Mouse (Mus musculus) kidney, postnatal 0 days (tissue): ENCODE results near the gene Polr3a. TPM values are rescaled to one million over a fixed set of nuclear protein-coding genes. Genes with fewer than 3 reads are reported as not detected.
A peak's percentile ranks its signal among the peaks of the same experiment; 100 is the strongest.

Experiments used
- ATAC-seq: fragments of 200-750 bp; cut with Nextera tagmentation; replicated peaks from 2 replicates; pipeline ENCODE4 v1.8.0; 2017; ENCODE audit warnings: low read depth, moderate number of reproducible peaks, moderate TSS enrichment, moderate library complexity; ENCODE audit not compliant: low FRiP score
- DNase-seq: peaks from one replicate; pipeline ENCODE4 v3.0.0-alpha.2; 2016; ENCODE audit warnings: low spot score
- H3K27ac ChIP-seq: fragments of 300-500 bp; sonication (generic); 2 replicates; pipeline ENCODE4 v1.5.1; 2014; ENCODE audit warnings: mild to moderate bottlenecking
- H3K27me3 ChIP-seq: fragments of 300-500 bp; sonication (generic); 2 replicates; pipeline ENCODE4 v1.6.1; 2014; ENCODE audit warnings: low read length, mixed read lengths; ENCODE audit not compliant: insufficient read depth
- H3K36me3 ChIP-seq: fragments of 300-500 bp; sonication (generic); 2 replicates; pipeline ENCODE4 v1.6.1; 2014; ENCODE audit warnings: low read length, mixed read lengths; ENCODE audit not compliant: insufficient read depth
- H3K4me1 ChIP-seq: fragments of 300-500 bp; sonication (generic); replicated peaks from 2 replicates; pipeline ENCODE4 v1.6.1; 2014; ENCODE audit warnings: antibody characterized with exemption, low read length, mixed read lengths; ENCODE audit not compliant: insufficient read depth
- H3K4me2 ChIP-seq: fragments of 300-500 bp; sonication (generic); 2 replicates; pipeline ENCODE4 v1.6.1; 2014; ENCODE audit warnings: mild to moderate bottlenecking, low read length, moderate library complexity, mixed read lengths
- H3K4me3 ChIP-seq: fragments of 300-500 bp; sonication (generic); replicated peaks from 2 replicates; pipeline ENCODE4 v1.5.1; 2014; ENCODE audit warnings: low read depth, low read length
- H3K9ac ChIP-seq: fragments of 300-500 bp; sonication (generic); 2 replicates; pipeline ENCODE4 v1.6.1; 2014; ENCODE audit warnings: low read depth, low read length
- H3K9me3 ChIP-seq: fragments of 300-500 bp; sonication (generic); replicated peaks from 2 replicates; pipeline ENCODE4 v1.6.1; 2016; ENCODE audit warnings: low read length, inconsistent platforms, mixed read lengths
- CTCF ChIP-seq: IDR thresholded peaks from 2 replicates; pipeline ENCODE4 v1.5.1; 2016; ENCODE audit warnings: antibody characterized with exemption, low read depth, mild to moderate bottlenecking, moderate library complexity
- WGBS: fragments of 180-500 bp; shearing (Covaris S2); extraction: QIAGEN DNeasy Blood & Tissue Kit; methylation state at CpG from one replicate; pipeline ENCODE4 v1.1.7; 2014; 5-methylcytosine and 5-hydroxymethylcytosine counted together
- polyA plus RNA-seq: library from polyadenylated mRNA; unstranded; fragments of >200 nt; fragmentation: Nextera tagmentation; extraction: Ambion mirVana; gene quantifications from 2 replicates; pipeline ENCODE4 v1.2.1, GENCODE M21; 2015

The Polr3a gene
- polyA plus RNA-seq, 1 experiment from 2014 or later: 11.0 TPM

DNA sequence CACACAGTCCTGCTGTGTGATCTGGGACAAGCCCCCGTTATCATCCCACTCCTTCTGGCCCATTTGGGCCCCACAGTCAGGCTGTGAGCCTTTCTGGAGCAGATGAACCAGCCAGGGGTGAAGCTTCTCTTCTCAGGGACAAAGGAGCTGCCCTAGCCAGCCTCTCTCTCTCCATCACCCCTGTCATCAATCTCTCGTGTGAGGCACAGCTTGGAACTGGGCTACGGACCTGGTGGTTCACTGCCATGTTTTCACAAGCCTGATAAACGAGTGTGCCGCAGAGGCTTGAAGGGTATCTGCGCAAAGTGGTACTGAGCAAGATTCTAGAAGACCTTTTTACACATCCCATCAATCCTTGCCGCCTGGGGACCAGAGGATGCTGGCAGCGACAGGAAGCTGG lies 34.7 kb upstream of the Polr3a start:
- TF ChIP-seq CTCF: no peak
- Histone ChIP-seq H3K4me2 (no peak overlapping the region), H3K9me3 (no peaks in the 10 kb centered on the region), H3K36me3 (no peaks in the 10 kb centered on the region), H3K27me3 (no peaks in the 10 kb centered on the region), H3K4me3 (no peak overlapping the region), H3K4me1 (no peaks in the 10 kb centered on the region), H3K27ac (no peak overlapping the region), H3K9ac (no peak overlapping the region)
- ATAC-seq (no peak), DNase-seq (no peak)
- WGBS: 35% methylated on average over 8 of the region's 8 CpGs

- H3K36me3 ChIP-seq: no peaks in the 10 kb centered on the region
- no peak for DNase-seq
- H3K9ac ChIP-seq: no peak overlapping the region
- H3K4me1 ChIP-seq: no peaks in the 10 kb centered on the region; the same call in 1 of the 2 replicates
- H3K9me3 ChIP-seq: no peaks in the 10 kb centered on the region
- H3K27me3 ChIP-seq: no peaks in the 10 kb centered on the region
- H3K4me3 ChIP-seq: no peak overlapping the region
- 77% methylated on average over 6 of the region's 6 CpGs for WGBS
- H3K4me2 ChIP-seq: no peak overlapping the region
- H3K27ac ChIP-seq: no peak overlapping the region
- no peak for TF ChIP-seq CTCF
- ATAC-seq: no peak
Measured at GRCm38 (mm10) chr14:24512527-24513161, 25.8 kb upstream of the Polr3a start.

GRCm38 (mm10) chr14:24510679-24511078 lies 23.8 kb upstream of the Polr3a start:
- TF ChIP-seq CTCF: no peak
- no peak overlapping the region for H3K27ac ChIP-seq
- H3K27me3 ChIP-seq: no peaks in the 10 kb centered on the region
- no peak overlapping the region for H3K4me2 ChIP-seq
- 91% methylated on average over 2 of the region's 2 CpGs for WGBS
- H3K9me3 ChIP-seq: no peaks in the 10 kb centered on the region
- DNase-seq: no peak
- no peaks in the 10 kb centered on the region for H3K36me3 ChIP-seq
- H3K9ac ChIP-seq: no peak overlapping the region
- H3K4me3 ChIP-seq: no peak overlapping the region
- no peak for ATAC-seq
- no peaks in the 10 kb centered on the region; the same call in 1 of the 2 replicates for H3K4me1 ChIP-seq

- no peaks in the 10 kb centered on the region for H3K9me3 ChIP-seq
- no peak overlapping the region for H3K27ac ChIP-seq
- 88% methylated on average over 1 of the region's 1 CpGs for WGBS
- H3K36me3 ChIP-seq: no peaks in the 10 kb centered on the region
- no peak for DNase-seq
- ATAC-seq: no peak
- H3K9ac ChIP-seq: no peak overlapping the region
- H3K4me3 ChIP-seq: no peak overlapping the region
- TF ChIP-seq CTCF: peak; percentile 54; the same call in 1 of the 2 replicates
- H3K4me1 ChIP-seq: no peaks in the 10 kb centered on the region; the same call in 1 of the 2 replicates
- no peaks in the 10 kb centered on the region for H3K27me3 ChIP-seq
- no peak overlapping the region for H3K4me2 ChIP-seq
Measured at GRCm38 (mm10) chr14:24510218-24510617, 23.4 kb upstream of the Polr3a start.

GRCm38 (mm10) chr14:24509557-24509956 lies 22.7 kb upstream of the Polr3a start:
- ATAC-seq (no peak), DNase-seq (no peak)
- WGBS: 69% methylated on average over 5 of the region's 5 CpGs
- Histone ChIP-seq H3K4me1 (no peaks in the 10 kb centered on the region; the same call in 1 of the 2 replicates), H3K9me3 (no peaks in the 10 kb centered on the region), H3K4me3 (no peak overlapping the region), H3K27me3 (no peaks in the 10 kb centered on the region), H3K4me2 (no peak overlapping the region), H3K36me3 (no peaks in the 10 kb centered on the region), H3K9ac (no peak overlapping the region), H3K27ac (no peak overlapping the region)
- TF ChIP-seq CTCF: no peak

DNA sequence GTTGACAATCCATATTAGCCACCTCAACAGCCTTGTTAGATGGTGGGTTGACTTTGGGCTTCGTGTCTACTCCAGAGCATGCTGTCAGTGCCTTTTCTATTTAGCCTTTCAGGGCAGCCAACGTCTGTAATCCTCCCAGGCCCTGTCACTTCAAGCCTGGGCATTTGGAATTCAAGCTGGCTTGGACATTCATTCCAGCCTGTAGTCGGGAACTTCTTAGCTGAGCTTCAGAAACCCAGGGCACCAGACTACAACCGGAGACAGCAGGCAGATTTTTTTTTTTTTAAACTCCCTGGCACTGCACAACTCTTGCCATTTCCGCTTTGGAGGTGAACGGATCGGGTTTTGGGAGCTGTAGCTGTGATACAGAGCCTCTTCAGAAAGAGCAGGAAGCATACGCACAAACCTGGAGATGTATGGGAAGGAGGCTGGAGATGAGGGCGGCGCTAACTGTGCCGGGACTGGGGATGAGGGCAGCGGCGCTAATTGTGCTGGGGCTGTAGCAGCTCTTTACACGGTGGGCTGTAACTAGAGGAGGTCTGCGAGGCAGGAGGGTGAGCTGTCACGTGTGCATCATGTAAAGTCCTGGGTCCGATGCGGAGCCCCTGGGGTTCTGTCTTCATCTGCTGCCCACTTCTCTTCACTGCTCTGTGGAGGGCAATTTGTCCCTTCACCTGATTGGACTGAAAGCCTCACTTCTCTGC lies 21.4 kb upstream of the Polr3a start:
- DNase-seq (no peak), ATAC-seq (no peak)
- H3K4me1 ChIP-seq: no peaks in the 10 kb centered on the region; the same call in 1 of the 2 replicates
- 17% methylated on average over 18 of the region's 18 CpGs for WGBS
- 0 out of 2 replicates have a peak overlapping the region, but pooled peaks have one; percentile 9 for H3K4me3 ChIP-seq
- H3K27me3 ChIP-seq: no peaks in the 10 kb centered on the region
- no peak for TF ChIP-seq CTCF
- H3K9me3 ChIP-seq: no peaks in the 10 kb centered on the region
- no peak overlapping the region for H3K9ac ChIP-seq
- no peak overlapping the region for H3K27ac ChIP-seq
- no peaks in the 10 kb centered on the region for H3K36me3 ChIP-seq
- H3K4me2 ChIP-seq: peak overlapping the region; percentile 44
